Mouse (Mus musculus) c-Kit-negative CD71-positive TER-119-positive erythroid progenitor cells, embryonic 14.5 days (primary cell): Measurements from ENCODE around the gene Nosip.

Experiments used
- DNase-seq: peaks from one replicate; pipeline ENCODE4 v3.0.0-alpha.2; 2013; ENCODE audit warnings: low read depth, low spot score

Nosip gene

GRCm38 (mm10) chr7:45035631-45036030, 26.6 kb upstream of the Nosip start:
- no peak for DNase-seq

- DNase-seq = no peak
These were observed 25.5 kb upstream of the Nosip start for GRCm38 (mm10) chr7:45036702-45037101.

GRCm38 (mm10) chr7:45037720-45038361, 24.4 kb upstream of the Nosip start:
- peak; percentile 42 for DNase-seq

GRCm38 (mm10) chr7:45038411-45038810, 23.8 kb upstream of the Nosip start:
- DNase-seq = no peak

GRCm38 (mm10) chr7:45040851-45041250, 21.4 kb upstream of the Nosip start:
- DNase-seq = no peak

GRCm38 (mm10) chr7:45043307-45043706, 18.9 kb upstream of the Nosip start:
- no peak for DNase-seq

- DNase-seq = no peak
These were observed 16.5 kb upstream of the Nosip start for GRCm38 (mm10) chr7:45045741-45046140.

GRCm38 (mm10) chr7:45046853-45047350, 15.3 kb upstream of the Nosip start:
- DNase-seq = no peak

GRCm38 (mm10) chr7:45047491-45047890, 14.7 kb upstream of the Nosip start:
- no peak for DNase-seq

GRCm38 (mm10) chr7:45048001-45048890, 14.0 kb upstream of the Nosip start:
- no peak for DNase-seq

- no peak for DNase-seq
These were observed 13.1 kb upstream of the Nosip start for GRCm38 (mm10) chr7:45048923-45049657.

- no peak for DNase-seq
These were observed 11.2 kb upstream of the Nosip start for GRCm38 (mm10) chr7:45050945-45051600.

GRCm38 (mm10) chr7:45051601-45051974, 10.6 kb upstream of the Nosip start:
- no peak for DNase-seq

- no peak for DNase-seq
These were observed 9.9 kb upstream of the Nosip start for GRCm38 (mm10) chr7:45052181-45052861.

GRCm38 (mm10) chr7:45052862-45053116, 9.4 kb upstream of the Nosip start, which contains the start of gene Prr12:
Prr12 (minus strand) TSS chr7:45052881.
- DNase-seq = no peak

- DNase-seq = no peak
These were observed 8.9 kb upstream of the Nosip start for GRCm38 (mm10) chr7:45053117-45053930.

GRCm38 (mm10) chr7:45053931-45054510, 8.2 kb upstream of the Nosip start:
- peak; percentile 60 for DNase-seq

- DNase-seq = no peak
These were observed 5.8 kb upstream of the Nosip start for GRCm38 (mm10) chr7:45056329-45056971.

- no peak for DNase-seq
These were observed 5.3 kb upstream of the Nosip start for GRCm38 (mm10) chr7:45056972-45057348.
